Mouse (Mus musculus) erythroblast, embryonic 14.5 days (primary cell): ENCODE results near the gene Rgs10. TPM values are rescaled to one million over a fixed set of nuclear protein-coding genes. Genes with fewer than 3 reads are reported as not detected.

Source experiments
- H3K27me3 ChIP-seq: 2 replicates; pipeline ENCODE4 v1.6.1; 2012; ENCODE audit warnings: inconsistent platforms; ENCODE audit not compliant: control insufficient read depth
- H3K36me3 ChIP-seq: 2 replicates; pipeline ENCODE4 v1.6.1; 2012; ENCODE audit warnings: mild to moderate bottlenecking, inconsistent platforms; ENCODE audit not compliant: control insufficient read depth
- H3K4me1 ChIP-seq: 2 replicates; pipeline ENCODE4 v1.6.1; 2012; ENCODE audit warnings: inconsistent platforms; ENCODE audit not compliant: control insufficient read depth
- H3K4me3 ChIP-seq: replicated peaks from 2 replicates; pipeline ENCODE3; 2012; ENCODE audit warnings: moderate library complexity, mild to moderate bottlenecking, inconsistent platforms
- H3K9me3 ChIP-seq: 2 replicates; pipeline ENCODE4 v1.6.1; 2012; ENCODE audit warnings: low read length, inconsistent platforms, mixed read lengths; ENCODE audit not compliant: control insufficient read depth
- GATA1 ChIP-seq: IDR thresholded peaks from 2 replicates; pipeline ENCODE4 v1.6.1; 2012; ENCODE audit warnings: low read length, inconsistent platforms, mixed read lengths
- TAL1 ChIP-seq: IDR thresholded peaks from 3 replicates; pipeline ENCODE4 v1.6.1; 2012; ENCODE audit warnings: low read length, inconsistent platforms, mixed read lengths
- polyA plus RNA-seq: library from polyadenylated mRNA; stranded (reverse); fragments of >175 nt; gene quantifications from 2 replicates; pipeline ENCODE4 v1.2.3, GENCODE M21; 2012

Rgs10 gene
- 4.1 TPM in 2 replicates for polyA plus RNA-seq

GRCm38 (mm10) chr7:128417930-128418779, at the start of gene Rgs10:
Gene Rgs10, minus strand, starts transcription at chr7:128418758.
- H3K36me3 ChIP-seq, result peaks cover 3% of the 10 kb centered on the region; the same call in 1 of the 2 replicates
- H3K9me3 ChIP-seq, result no peaks in the 10 kb centered on the region
- TF ChIP-seq GATA1 (no peak), TAL1 (no peak)
- H3K4me3 ChIP-seq, result peak within 1 kb of the TSS; percentile 83
- peaks cover 50% of the 10 kb centered on the region for H3K27me3 ChIP-seq
- peaks cover 56% of the 10 kb centered on the region for H3K4me1 ChIP-seq

- TF ChIP-seq TAL1 (no peak), GATA1 (no peak)
- H3K4me3 ChIP-seq, result peak overlapping the region; percentile 79
- no peaks in the 10 kb centered on the region for H3K9me3 ChIP-seq
These were observed 43.8 kb upstream of the Rgs10 start for GRCm38 (mm10) chr7:128462406-128462805.

GRCm38 (mm10) chr7:128461285-128462215, 43.0 kb upstream of the Rgs10 start, which contains the start of gene Tial1:
Gene Tial1, minus strand, starts transcription at chr7:128461717.
- TF ChIP-seq GATA1 (no peak), TAL1 (no peak)
- Histone ChIP-seq H3K36me3 (peaks cover 2% of the 10 kb centered on the region; the same call in 1 of the 2 replicates), H3K9me3 (no peaks in the 10 kb centered on the region), H3K4me3 (peak within 1 kb of the TSS; percentile 79), H3K27me3 (peaks cover 3% of the 10 kb centered on the region; the same call in 1 of the 2 replicates), H3K4me1 (peaks cover 38% of the 10 kb centered on the region)

More at GRCm38 (mm10) chr7:128462406-128462805, 43.8 kb upstream of the Rgs10 start:
- peaks cover 35% of the 10 kb centered on the region for H3K4me1 ChIP-seq
- H3K27me3 ChIP-seq, result peaks cover 4% of the 10 kb centered on the region; the same call in 1 of the 2 replicates
- peaks cover under 1% of the 10 kb centered on the region; the same call in 1 of the 2 replicates for H3K36me3 ChIP-seq

GRCm38 (mm10) chr7:128460865-128461228, 42.3 kb upstream of the Rgs10 start:
- Histone ChIP-seq H3K4me3 (peak overlapping the region; percentile 79), H3K9me3 (no peaks in the 10 kb centered on the region)

GRCm38 (mm10) chr7:128460131-128460864, 41.7 kb upstream of the Rgs10 start:
- H3K4me1 ChIP-seq, result peaks cover 41% of the 10 kb centered on the region
- H3K27me3 ChIP-seq, result no peaks in the 10 kb centered on the region
- TF ChIP-seq GATA1, result no peak
- TF ChIP-seq TAL1, result no peak
- peaks cover 8% of the 10 kb centered on the region for H3K36me3 ChIP-seq
- H3K4me3 ChIP-seq, result peak overlapping the region; percentile 79
- no peaks in the 10 kb centered on the region for H3K9me3 ChIP-seq

More at GRCm38 (mm10) chr7:128460865-128461228, 42.3 kb upstream of the Rgs10 start:
- no peak for TF ChIP-seq GATA1
- TF ChIP-seq TAL1, result no peak
- Histone ChIP-seq H3K36me3 (peaks cover 7% of the 10 kb centered on the region), H3K27me3 (no peaks in the 10 kb centered on the region), H3K4me1 (peaks cover 41% of the 10 kb centered on the region)

- H3K4me1 ChIP-seq, result peaks cover 41% of the 10 kb centered on the region
- TF ChIP-seq TAL1 (no peak), GATA1 (no peak)
- no peaks in the 10 kb centered on the region for H3K9me3 ChIP-seq
- no peaks in the 10 kb centered on the region for H3K27me3 ChIP-seq
- H3K36me3 ChIP-seq, result peaks cover 13% of the 10 kb centered on the region
- peak overlapping the region; percentile 79 for H3K4me3 ChIP-seq
These were observed 41.2 kb upstream of the Rgs10 start for GRCm38 (mm10) chr7:128459791-128460130.

GRCm38 (mm10) chr7:128458011-128458410, 39.5 kb upstream of the Rgs10 start:
- Histone ChIP-seq H3K36me3 (peaks cover 30% of the 10 kb centered on the region), H3K4me1 (peaks cover 38% of the 10 kb centered on the region), H3K9me3 (no peaks in the 10 kb centered on the region), H3K27me3 (no peaks in the 10 kb centered on the region), H3K4me3 (no peak overlapping the region)
- no peak for TF ChIP-seq GATA1
- no peak for TF ChIP-seq TAL1

- H3K9me3 ChIP-seq, result no peaks in the 10 kb centered on the region
- no peak for TF ChIP-seq TAL1
- no peaks in the 10 kb centered on the region for H3K27me3 ChIP-seq
- H3K36me3 ChIP-seq, result peaks cover 79% of the 10 kb centered on the region
- peaks cover 10% of the 10 kb centered on the region for H3K4me1 ChIP-seq
- no peak overlapping the region for H3K4me3 ChIP-seq
These were observed 34.2 kb upstream of the Rgs10 start for GRCm38 (mm10) chr7:128452731-128453130.
